Mouse (Mus musculus): ENCODE results near the gene Kcng1. TPM values are rescaled to one million over a fixed set of nuclear protein-coding genes. Genes with fewer than 3 reads are reported as not detected.

The Kcng1 gene
- polyA plus RNA-seq, 1 experiment from 2014 or later = 0.65 TPM

DNA sequence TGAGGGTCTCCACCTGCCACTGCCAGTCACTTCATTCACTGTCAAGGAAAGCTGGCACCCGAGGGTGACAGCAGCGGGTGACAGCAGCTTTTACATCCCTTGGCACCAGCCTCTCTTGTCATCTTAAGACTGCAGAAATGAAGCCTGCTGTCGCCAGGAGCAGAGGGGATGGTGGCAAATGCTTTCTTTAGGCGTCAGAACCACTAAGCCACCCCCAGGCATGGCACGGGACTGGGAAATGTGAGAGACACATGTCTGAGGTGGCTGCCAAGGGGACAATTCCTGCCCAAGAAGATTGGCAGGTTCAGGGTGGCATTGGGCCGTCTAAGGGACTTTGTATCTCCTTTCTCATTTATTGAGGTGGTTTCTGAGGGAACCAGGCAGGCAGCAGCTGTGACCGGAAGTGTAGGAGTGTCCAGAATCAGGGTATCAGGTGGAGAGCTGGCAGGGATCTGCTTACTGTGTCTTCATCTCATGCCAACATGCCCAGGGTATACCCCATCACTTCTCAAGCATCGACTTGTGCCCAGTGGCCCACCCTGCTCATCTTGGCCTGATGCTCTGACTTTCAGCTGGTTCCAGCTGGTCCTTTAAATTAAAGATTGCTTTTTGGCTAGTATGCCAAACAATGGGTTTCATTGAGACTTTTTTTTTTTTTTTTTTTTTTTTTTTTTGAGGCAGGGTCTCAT lies 33.2 kb downstream of the Kcng1 start:
- Histone ChIP-seq H3K9ac (ENCODE audit: low read length) (no peak overlapping the region), H3K27ac (replicated peaks) (no peak overlapping the region), H3K4me3 (ENCODE audit: low read depth, low read length) (no peak overlapping the region), H3K36me3 (ENCODE audit: control insufficient read depth, insufficient read depth, low read length) (no peaks in the 10 kb centered on the region), H3K27me3 (ENCODE audit: control insufficient read depth, insufficient read depth, low read length) (no peaks in the 10 kb centered on the region), H3K4me2 (replicated peaks; ENCODE audit: low read depth) (no peak overlapping the region), H3K4me1 (replicated peaks; ENCODE audit: control insufficient read depth, insufficient read depth) (no peaks in the 10 kb centered on the region), H3K9me3 (ENCODE audit: control insufficient read depth, low read length) (no peaks in the 10 kb centered on the region)
- 78% methylated on average over 8 of the region's 8 CpGs for WGBS
- ATAC-seq (ENCODE audit: low FRiP score, low TSS enrichment) (no peak), DNase-seq (ENCODE audit: low spot score) (no peak)
- TF ChIP-seq CTCF (IDR thresholded peaks at IDR 0.05; ENCODE audit: low read depth) (no peak), EP300 (optimal IDR thresholded peaks at IDR 0.05) (no peak)

DNA sequence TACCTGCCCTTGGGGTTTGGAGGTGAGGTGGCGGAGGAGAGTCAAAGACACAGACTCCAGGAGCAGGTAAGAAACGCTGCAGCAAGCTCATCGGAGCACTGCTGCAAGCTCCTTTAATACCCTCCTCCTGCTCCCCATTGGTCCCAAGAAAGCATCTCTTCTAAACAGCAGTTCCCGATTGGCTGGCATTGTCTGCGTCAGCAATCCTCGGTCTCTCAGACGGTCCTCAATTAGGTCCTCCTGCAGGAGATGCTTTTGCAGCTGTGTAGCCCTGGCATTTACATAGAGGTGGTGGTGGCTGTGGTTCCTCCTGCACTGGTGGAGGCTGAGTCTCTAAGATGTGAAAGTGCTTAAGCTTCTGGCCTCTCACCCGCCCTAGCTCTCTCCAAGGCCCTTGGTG lies 36.0 kb downstream of the Kcng1 start:
- Histone ChIP-seq H3K4me2 (replicated peaks; ENCODE audit: low read depth) (no peak overlapping the region), H3K27ac (replicated peaks) (no peak overlapping the region), H3K27me3 (ENCODE audit: control insufficient read depth, insufficient read depth, low read length) (no peaks in the 10 kb centered on the region), H3K36me3 (ENCODE audit: control insufficient read depth, insufficient read depth, low read length) (no peaks in the 10 kb centered on the region), H3K9ac (ENCODE audit: low read length) (no peak overlapping the region), H3K4me3 (ENCODE audit: low read depth, low read length) (no peak overlapping the region), H3K9me3 (ENCODE audit: control insufficient read depth, low read length) (no peaks in the 10 kb centered on the region), H3K4me1 (replicated peaks; ENCODE audit: control insufficient read depth, insufficient read depth) (no peaks in the 10 kb centered on the region)
- 35% methylated on average over 8 of the region's 8 CpGs for WGBS
- TF ChIP-seq CTCF (IDR thresholded peaks at IDR 0.05; ENCODE audit: low read depth) (no peak), EP300 (optimal IDR thresholded peaks at IDR 0.05) (no peak)
- ATAC-seq (ENCODE audit: low FRiP score, low TSS enrichment) (no peak), DNase-seq (ENCODE audit: low spot score) (no peak)

DNA sequence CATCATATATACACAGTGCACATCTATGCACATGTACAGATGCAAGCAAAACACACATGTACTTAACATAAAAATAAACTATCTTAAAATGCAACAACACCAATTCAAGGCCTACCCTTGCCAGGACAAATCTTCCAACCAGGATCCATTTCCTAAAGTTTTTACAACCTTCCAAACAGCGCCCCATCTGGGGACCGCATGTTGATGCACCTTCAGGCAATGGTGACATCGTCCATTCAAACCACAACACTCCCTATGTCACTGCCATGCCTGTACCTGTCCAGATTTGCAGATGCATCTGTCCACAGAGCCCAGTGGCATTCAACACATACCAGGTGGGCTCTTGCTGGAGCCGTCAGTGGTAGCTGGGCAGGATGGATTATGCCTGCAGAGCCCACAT lies 38.3 kb downstream of the Kcng1 start:
- 70% methylated on average over 4 of the region's 4 CpGs for WGBS
- DNase-seq (ENCODE audit: low spot score) (no peak), ATAC-seq (ENCODE audit: low FRiP score, low TSS enrichment) (no peak)
- Histone ChIP-seq H3K4me3 (ENCODE audit: low read depth, low read length) (no peak overlapping the region), H3K9ac (ENCODE audit: low read length) (no peak overlapping the region), H3K27me3 (ENCODE audit: control insufficient read depth, insufficient read depth, low read length) (no peaks in the 10 kb centered on the region), H3K27ac (replicated peaks) (no peak overlapping the region), H3K4me1 (replicated peaks; ENCODE audit: control insufficient read depth, insufficient read depth) (no peaks in the 10 kb centered on the region), H3K9me3 (ENCODE audit: control insufficient read depth, low read length) (no peaks in the 10 kb centered on the region), H3K36me3 (ENCODE audit: control insufficient read depth, insufficient read depth, low read length) (no peaks in the 10 kb centered on the region), H3K4me2 (replicated peaks; ENCODE audit: low read depth) (no peak overlapping the region)
- TF ChIP-seq EP300 (optimal IDR thresholded peaks at IDR 0.05) (no peak), CTCF (IDR thresholded peaks at IDR 0.05; ENCODE audit: low read depth) (0 out of 2 replicates have a peak, but pooled peaks have one; percentile 18)

- H3K27ac ChIP-seq (replicated peaks) = no peak overlapping the region
- H3K4me2 ChIP-seq (replicated peaks; ENCODE audit: low read depth) = no peak overlapping the region
- TF ChIP-seq CTCF (IDR thresholded peaks at IDR 0.05; ENCODE audit: low read depth) (no peak), EP300 (optimal IDR thresholded peaks at IDR 0.05) (no peak)
- H3K27me3 ChIP-seq (ENCODE audit: control insufficient read depth, insufficient read depth, low read length) = no peaks in the 10 kb centered on the region
- ATAC-seq (ENCODE audit: low FRiP score, low TSS enrichment) = no peak
- DNase-seq (ENCODE audit: low spot score) = no peak
- no peaks in the 10 kb centered on the region for H3K4me1 ChIP-seq (replicated peaks; ENCODE audit: control insufficient read depth, insufficient read depth)
- H3K36me3 ChIP-seq (ENCODE audit: control insufficient read depth, insufficient read depth, low read length) = no peaks in the 10 kb centered on the region
- H3K9me3 ChIP-seq (ENCODE audit: control insufficient read depth, low read length) = no peaks in the 10 kb centered on the region
- no peak overlapping the region for H3K9ac ChIP-seq (ENCODE audit: low read length)
- no peak overlapping the region for H3K4me3 ChIP-seq (ENCODE audit: low read depth, low read length)
These were observed 38.7 kb downstream of the Kcng1 start for GRCm38 (mm10) chr2:168242841-168243240.

- H3K4me1 ChIP-seq (replicated peaks; ENCODE audit: control insufficient read depth, insufficient read depth) = no peaks in the 10 kb centered on the region
- H3K4me2 ChIP-seq (replicated peaks; ENCODE audit: low read depth) = no peak overlapping the region
- no peak for ATAC-seq (ENCODE audit: low FRiP score, low TSS enrichment)
- WGBS = 88% methylated on average over 4 of the region's 4 CpGs
- H3K27me3 ChIP-seq (ENCODE audit: control insufficient read depth, insufficient read depth, low read length) = no peaks in the 10 kb centered on the region
- H3K9ac ChIP-seq (ENCODE audit: low read length) = no peak overlapping the region
- no peaks in the 10 kb centered on the region for H3K9me3 ChIP-seq (ENCODE audit: control insufficient read depth, low read length)
- H3K4me3 ChIP-seq (ENCODE audit: low read depth, low read length) = no peak overlapping the region
- TF ChIP-seq EP300 (optimal IDR thresholded peaks at IDR 0.05) (no peak), CTCF (IDR thresholded peaks at IDR 0.05; ENCODE audit: low read depth) (no peak)
- no peak for DNase-seq (ENCODE audit: low spot score)
- no peak overlapping the region for H3K27ac ChIP-seq (replicated peaks)
- no peaks in the 10 kb centered on the region; the same call in 1 of the 2 replicates for H3K36me3 ChIP-seq (ENCODE audit: control insufficient read depth, insufficient read depth, low read length)
These were observed 43.2 kb downstream of the Kcng1 start for GRCm38 (mm10) chr2:168238335-168238734.

GRCm38 (mm10) chr2:168233286-168233685 lies 48.2 kb downstream of the Kcng1 start:
- DNase-seq (ENCODE audit: low spot score) = no peak
- no peak for TF ChIP-seq EP300 (optimal IDR thresholded peaks at IDR 0.05)
- no peak for TF ChIP-seq CTCF (IDR thresholded peaks at IDR 0.05; ENCODE audit: low read depth)
- no peak overlapping the region for H3K4me3 ChIP-seq (ENCODE audit: low read depth, low read length)

More at GRCm38 (mm10) chr2:168233286-168233685, 48.2 kb downstream of the Kcng1 start:
- Histone ChIP-seq H3K4me1 (replicated peaks; ENCODE audit: control insufficient read depth, insufficient read depth) (peaks cover 8% of the 10 kb centered on the region; the same call in 1 of the 2 replicates), H3K4me2 (replicated peaks; ENCODE audit: low read depth) (no peak overlapping the region), H3K9ac (ENCODE audit: low read length) (no peak overlapping the region), H3K9me3 (ENCODE audit: control insufficient read depth, low read length) (no peaks in the 10 kb centered on the region), H3K27ac (replicated peaks) (no peak overlapping the region), H3K36me3 (ENCODE audit: control insufficient read depth, insufficient read depth, low read length) (no peaks in the 10 kb centered on the region; the same call in 1 of the 2 replicates), H3K27me3 (ENCODE audit: control insufficient read depth, insufficient read depth, low read length) (no peaks in the 10 kb centered on the region)
- WGBS = 82% methylated on average over 5 of the region's 5 CpGs
- ATAC-seq (ENCODE audit: low FRiP score, low TSS enrichment) = no peak

Measured in stomach, postnatal 0 days (tissue).